Mouse (Mus musculus) right cerebral cortex, postnatal 36 days (tissue): ENCODE data around the gene Huwe1.

Experiments
- DNase-seq, 2 experiments: peaks; one replicate each; pipeline ENCODE4 v3.0.0; 2022; ENCODE audit warnings: low spot score in 2 of 2, mixed read lengths in 1 of 2

Huwe1 gene

DNA sequence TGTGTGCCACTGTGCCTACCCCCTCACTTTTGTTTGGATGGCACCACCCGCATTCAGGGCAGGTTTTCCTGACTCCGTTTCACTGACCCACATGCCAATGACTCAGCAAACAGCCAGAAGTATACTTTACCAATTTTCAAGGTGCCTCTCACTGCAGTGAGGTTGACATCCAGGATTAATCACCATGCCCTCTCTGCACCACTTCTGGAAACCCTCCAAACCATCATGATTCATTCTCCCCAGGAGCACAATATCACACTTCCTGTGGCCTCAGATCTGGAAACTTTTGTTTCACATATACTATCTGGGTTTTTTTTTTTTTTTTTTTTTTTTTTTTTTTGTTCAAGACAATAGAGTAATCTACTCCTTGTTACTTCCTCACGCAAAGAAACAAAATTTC lies 150.6 kb downstream of the Huwe1 start:
- DNase-seq: no peak
